Mouse (Mus musculus): ENCODE measurements around the gene 1700049E17Rik2.
"Not testable (repeated sequence)": the region's sequence is repeated elsewhere in the genome, so short reads cannot be mapped to it uniquely, and the experiment has no call there.

DNA sequence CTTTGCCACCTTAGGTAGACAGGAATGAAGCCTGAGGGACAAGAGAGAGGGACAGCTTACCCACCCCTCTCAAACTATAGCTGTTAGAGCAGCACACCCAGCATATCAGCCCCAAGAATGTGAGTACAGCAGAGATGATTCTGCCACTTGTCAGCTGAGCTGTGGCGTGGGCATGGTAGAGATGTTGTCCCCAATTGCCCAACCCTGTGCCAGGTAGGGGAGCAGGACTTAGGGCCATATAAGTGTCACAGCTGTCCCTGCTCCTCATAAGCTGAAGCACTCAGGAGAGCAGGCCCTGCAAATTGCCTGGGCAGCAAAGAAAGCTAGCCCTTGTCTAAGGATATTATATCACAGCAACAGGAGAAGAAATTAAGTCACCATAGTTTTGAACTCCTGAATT, 48.3 kb upstream of the 1700049E17Rik2 start:
- not testable (repeated sequence) for TF ChIP-seq ZKSCAN1 (IDR thresholded peaks at IDR 0.05; ENCODE audit: borderline replicate concordance, low read depth, low read length); UBTF (IDR thresholded peaks at IDR 0.05; ENCODE audit: low read depth, low read length); MAX (IDR thresholded peaks at IDR 0.05; ENCODE audit: low read length); CTCF (conservative IDR thresholded peaks at IDR 0.05 in 1 of 2, IDR thresholded peaks at IDR 0.05 in 1 of 2; ENCODE audit: low read depth in 2 of 2, low read length in 2 of 2); SIN3A (IDR thresholded peaks at IDR 0.05; ENCODE audit: low read length); MXI1 (IDR thresholded peaks at IDR 0.05; ENCODE audit: low read depth, low read length); POLR2A (IDR thresholded peaks at IDR 0.05; ENCODE audit: low read depth, low read length); SMC3 (IDR thresholded peaks at IDR 0.05; ENCODE audit: low read depth, low read length)

Data from CH12.LX (cell line).